Mouse (Mus musculus): ENCODE data around the gene Egf. TPM values are rescaled to one million over a fixed set of nuclear protein-coding genes. Genes with fewer than 3 reads are reported as not detected.

Egf gene
- polyA plus RNA-seq, 1 experiment from 2014 or later = 1.3 TPM

DNA sequence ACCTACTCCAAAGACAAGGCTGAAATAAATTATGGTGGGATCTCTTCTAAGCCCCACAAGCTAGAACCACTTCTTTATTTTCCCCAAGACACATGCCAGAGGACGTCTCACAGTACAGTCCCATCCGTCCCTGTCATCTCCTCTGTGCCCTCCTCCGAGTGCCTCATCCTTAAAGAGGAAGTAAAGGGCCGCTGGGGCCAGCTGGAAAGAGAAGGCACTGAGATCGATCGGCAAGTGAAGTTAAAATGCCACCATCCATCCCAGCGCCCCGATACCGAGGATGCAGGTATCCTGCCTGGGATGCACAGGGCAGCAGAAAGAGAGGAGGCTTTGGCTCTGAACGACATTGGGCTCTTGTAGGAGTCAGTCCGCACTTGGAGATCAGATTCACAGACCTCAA lies 97.3 kb downstream of the Egf start:
- H3K4me1 ChIP-seq (ENCODE audit: control insufficient read depth, insufficient read depth, low read length) = no peaks in the 10 kb centered on the region
- H3K36me3 ChIP-seq (replicated peaks; ENCODE audit: control insufficient read depth, insufficient read depth, low read depth, low read length) = no peaks in the 10 kb centered on the region
- DNase-seq (ENCODE audit: low spot score) (no peak), ATAC-seq (replicated peaks; ENCODE audit: insufficient number of reproducible peaks, low FRiP score, low TSS enrichment, low read depth) (no peak)
- no peak overlapping the region for H3K4me2 ChIP-seq (ENCODE audit: low read depth, low read length)
- WGBS = 87% methylated on average over 11 of the region's 11 CpGs
- no peak overlapping the region for H3K4me3 ChIP-seq (ENCODE audit: low read depth, low read length)
- no peaks in the 10 kb centered on the region for H3K9me3 ChIP-seq (replicated peaks; ENCODE audit: control insufficient read depth, low read length)
- no peak overlapping the region for H3K27ac ChIP-seq (replicated peaks; ENCODE audit: low read depth, low read length)
- H3K9ac ChIP-seq (replicated peaks; ENCODE audit: low read length) = no peak overlapping the region
- H3K27me3 ChIP-seq (ENCODE audit: control insufficient read depth, insufficient read depth, low read length) = no peaks in the 10 kb centered on the region

DNA sequence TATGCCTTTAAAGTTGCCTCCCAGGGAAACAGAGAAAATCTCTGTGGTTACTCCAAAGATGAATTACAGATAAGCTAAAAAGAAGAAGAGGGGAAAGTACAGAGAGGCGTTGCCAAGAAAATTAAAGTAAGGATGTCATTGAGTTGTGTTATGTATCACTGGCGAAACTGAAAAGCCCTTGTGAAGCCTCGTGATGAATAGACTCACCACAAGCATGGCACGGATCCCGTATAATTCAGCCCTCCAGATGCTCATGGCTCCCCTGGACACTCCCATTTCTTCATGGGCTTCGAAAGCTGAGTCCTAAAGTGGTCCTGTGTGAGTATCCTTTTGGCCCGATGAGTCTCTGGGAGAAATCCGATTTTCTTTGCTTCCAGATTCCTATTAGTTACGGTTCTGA lies 97.9 kb downstream of the Egf start:
- no peak for DNase-seq (ENCODE audit: low spot score)
- 86% methylated on average over 9 of the region's 9 CpGs for WGBS
- no peak for ATAC-seq (replicated peaks; ENCODE audit: insufficient number of reproducible peaks, low FRiP score, low TSS enrichment, low read depth)

GRCm38 (mm10) chr3:129656540-129656939 lies 98.6 kb downstream of the Egf start:
- 82% methylated on average over 4 of the region's 4 CpGs for WGBS
- H3K36me3 ChIP-seq (replicated peaks; ENCODE audit: control insufficient read depth, insufficient read depth, low read depth, low read length) = no peaks in the 10 kb centered on the region
- ATAC-seq (replicated peaks; ENCODE audit: insufficient number of reproducible peaks, low FRiP score, low TSS enrichment, low read depth) = no peak
- DNase-seq (ENCODE audit: low spot score) = no peak
- no peaks in the 10 kb centered on the region for H3K9me3 ChIP-seq (replicated peaks; ENCODE audit: control insufficient read depth, low read length)
- H3K27ac ChIP-seq (replicated peaks; ENCODE audit: low read depth, low read length) = no peak overlapping the region
- no peak overlapping the region for H3K4me3 ChIP-seq (ENCODE audit: low read depth, low read length)
- H3K27me3 ChIP-seq (ENCODE audit: control insufficient read depth, insufficient read depth, low read length) = no peaks in the 10 kb centered on the region
- H3K4me1 ChIP-seq (ENCODE audit: control insufficient read depth, insufficient read depth, low read length) = no peaks in the 10 kb centered on the region
- H3K4me2 ChIP-seq (ENCODE audit: low read depth, low read length) = no peak overlapping the region
- no peak overlapping the region for H3K9ac ChIP-seq (replicated peaks; ENCODE audit: low read length)

More for the DNA sequence above, 97.9 kb downstream of the Egf start:
- Histone ChIP-seq H3K36me3 (replicated peaks; ENCODE audit: control insufficient read depth, insufficient read depth, low read depth, low read length) (no peaks in the 10 kb centered on the region), H3K4me3 (ENCODE audit: low read depth, low read length) (no peak overlapping the region), H3K4me2 (ENCODE audit: low read depth, low read length) (no peak overlapping the region), H3K27me3 (ENCODE audit: control insufficient read depth, insufficient read depth, low read length) (no peaks in the 10 kb centered on the region), H3K9me3 (replicated peaks; ENCODE audit: control insufficient read depth, low read length) (no peaks in the 10 kb centered on the region), H3K27ac (replicated peaks; ENCODE audit: low read depth, low read length) (no peak overlapping the region), H3K9ac (replicated peaks; ENCODE audit: low read length) (no peak overlapping the region), H3K4me1 (ENCODE audit: control insufficient read depth, insufficient read depth, low read length) (no peaks in the 10 kb centered on the region)

- Histone ChIP-seq H3K4me1 (ENCODE audit: control insufficient read depth, insufficient read depth, low read length) (no peaks in the 10 kb centered on the region), H3K4me2 (ENCODE audit: low read depth, low read length) (no peak overlapping the region), H3K9ac (replicated peaks; ENCODE audit: low read length) (no peak overlapping the region), H3K9me3 (replicated peaks; ENCODE audit: control insufficient read depth, low read length) (no peaks in the 10 kb centered on the region), H3K36me3 (replicated peaks; ENCODE audit: control insufficient read depth, insufficient read depth, low read depth, low read length) (no peaks in the 10 kb centered on the region), H3K4me3 (ENCODE audit: low read depth, low read length) (no peak overlapping the region), H3K27ac (replicated peaks; ENCODE audit: low read depth, low read length) (no peak overlapping the region), H3K27me3 (ENCODE audit: control insufficient read depth, insufficient read depth, low read length) (no peaks in the 10 kb centered on the region)
- WGBS = 86% methylated on average over 4 of the region's 4 CpGs
- DNase-seq (ENCODE audit: low spot score) (no peak), ATAC-seq (replicated peaks; ENCODE audit: insufficient number of reproducible peaks, low FRiP score, low TSS enrichment, low read depth) (no peak)
These were observed 102.6 kb downstream of the Egf start for GRCm38 (mm10) chr3:129652476-129652875.

- H3K9me3 ChIP-seq (replicated peaks; ENCODE audit: control insufficient read depth, low read length) = no peaks in the 10 kb centered on the region
- no peaks in the 10 kb centered on the region for H3K36me3 ChIP-seq (replicated peaks; ENCODE audit: control insufficient read depth, insufficient read depth, low read depth, low read length)
- H3K4me1 ChIP-seq (ENCODE audit: control insufficient read depth, insufficient read depth, low read length) = no peaks in the 10 kb centered on the region
- no peak overlapping the region for H3K9ac ChIP-seq (replicated peaks; ENCODE audit: low read length)
- no peak for DNase-seq (ENCODE audit: low spot score)
- ATAC-seq (replicated peaks; ENCODE audit: insufficient number of reproducible peaks, low FRiP score, low TSS enrichment, low read depth) = no peak
- H3K27me3 ChIP-seq (ENCODE audit: control insufficient read depth, insufficient read depth, low read length) = no peaks in the 10 kb centered on the region
- H3K27ac ChIP-seq (replicated peaks; ENCODE audit: low read depth, low read length) = no peak overlapping the region
- no peak overlapping the region for H3K4me3 ChIP-seq (ENCODE audit: low read depth, low read length)
- no peak overlapping the region for H3K4me2 ChIP-seq (ENCODE audit: low read depth, low read length)
- WGBS = 88% methylated on average over 8 of the region's 8 CpGs
These were observed 103.4 kb downstream of the Egf start for GRCm38 (mm10) chr3:129651765-129652164.

DNA sequence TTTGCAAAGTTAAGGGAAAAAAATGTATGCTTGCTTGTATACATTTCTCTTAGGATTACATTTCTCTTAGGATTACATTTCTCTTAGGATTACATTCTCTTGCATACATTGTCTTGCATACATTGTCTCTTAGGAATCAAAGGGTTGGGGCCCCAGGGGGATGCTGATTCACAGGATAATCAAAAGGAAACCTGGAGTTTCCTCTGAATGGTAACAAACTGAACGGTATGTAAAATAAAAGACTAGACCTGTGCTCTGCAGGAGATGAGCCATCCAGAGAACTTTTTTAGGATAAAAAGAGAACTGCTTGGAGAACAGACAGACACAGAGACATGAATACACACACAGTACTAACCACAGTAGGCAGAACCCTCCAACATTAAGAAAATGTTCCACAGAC lies 104.2 kb downstream of the Egf start:
- Histone ChIP-seq H3K36me3 (replicated peaks; ENCODE audit: control insufficient read depth, insufficient read depth, low read depth, low read length) (no peaks in the 10 kb centered on the region), H3K4me1 (ENCODE audit: control insufficient read depth, insufficient read depth, low read length) (no peaks in the 10 kb centered on the region), H3K4me3 (ENCODE audit: low read depth, low read length) (no peak overlapping the region), H3K9me3 (replicated peaks; ENCODE audit: control insufficient read depth, low read length) (no peaks in the 10 kb centered on the region), H3K4me2 (ENCODE audit: low read depth, low read length) (no peak overlapping the region), H3K9ac (replicated peaks; ENCODE audit: low read length) (no peak overlapping the region), H3K27ac (replicated peaks; ENCODE audit: low read depth, low read length) (no peak overlapping the region), H3K27me3 (ENCODE audit: control insufficient read depth, insufficient read depth, low read length) (no peaks in the 10 kb centered on the region)
- ATAC-seq (replicated peaks; ENCODE audit: insufficient number of reproducible peaks, low FRiP score, low TSS enrichment, low read depth) (no peak), DNase-seq (ENCODE audit: low spot score) (no peak)
- 27% methylated on average over 1 of the region's 1 CpGs for WGBS

DNA sequence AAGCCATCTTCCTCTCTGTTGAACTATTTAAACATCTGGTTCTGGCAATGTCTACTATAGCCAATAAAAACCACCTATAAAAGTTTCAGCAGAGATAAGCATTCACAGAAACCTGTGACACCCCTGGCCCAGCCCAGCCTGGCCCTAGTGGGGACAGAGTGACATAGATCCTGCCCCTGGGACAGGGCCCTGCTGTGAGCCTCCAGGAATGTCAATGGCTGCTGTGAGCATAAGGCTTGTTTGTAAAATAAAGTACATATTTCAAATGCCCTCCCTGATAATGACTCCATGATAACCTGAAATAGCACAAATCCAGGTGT lies 104.9 kb downstream of the Egf start:
- no peak overlapping the region for H3K27ac ChIP-seq (replicated peaks; ENCODE audit: low read depth, low read length)
- H3K4me3 ChIP-seq (ENCODE audit: low read depth, low read length) = no peak overlapping the region
- H3K9ac ChIP-seq (replicated peaks; ENCODE audit: low read length) = no peak overlapping the region
- H3K9me3 ChIP-seq (replicated peaks; ENCODE audit: control insufficient read depth, low read length) = no peaks in the 10 kb centered on the region
- no peaks in the 10 kb centered on the region for H3K4me1 ChIP-seq (ENCODE audit: control insufficient read depth, insufficient read depth, low read length)
- H3K4me2 ChIP-seq (ENCODE audit: low read depth, low read length) = no peak overlapping the region
- no peaks in the 10 kb centered on the region for H3K27me3 ChIP-seq (ENCODE audit: control insufficient read depth, insufficient read depth, low read length)
- H3K36me3 ChIP-seq (replicated peaks; ENCODE audit: control insufficient read depth, insufficient read depth, low read depth, low read length) = no peaks in the 10 kb centered on the region
- ATAC-seq (replicated peaks; ENCODE audit: insufficient number of reproducible peaks, low FRiP score, low TSS enrichment, low read depth) (no peak), DNase-seq (ENCODE audit: low spot score) (no peak)

DNA sequence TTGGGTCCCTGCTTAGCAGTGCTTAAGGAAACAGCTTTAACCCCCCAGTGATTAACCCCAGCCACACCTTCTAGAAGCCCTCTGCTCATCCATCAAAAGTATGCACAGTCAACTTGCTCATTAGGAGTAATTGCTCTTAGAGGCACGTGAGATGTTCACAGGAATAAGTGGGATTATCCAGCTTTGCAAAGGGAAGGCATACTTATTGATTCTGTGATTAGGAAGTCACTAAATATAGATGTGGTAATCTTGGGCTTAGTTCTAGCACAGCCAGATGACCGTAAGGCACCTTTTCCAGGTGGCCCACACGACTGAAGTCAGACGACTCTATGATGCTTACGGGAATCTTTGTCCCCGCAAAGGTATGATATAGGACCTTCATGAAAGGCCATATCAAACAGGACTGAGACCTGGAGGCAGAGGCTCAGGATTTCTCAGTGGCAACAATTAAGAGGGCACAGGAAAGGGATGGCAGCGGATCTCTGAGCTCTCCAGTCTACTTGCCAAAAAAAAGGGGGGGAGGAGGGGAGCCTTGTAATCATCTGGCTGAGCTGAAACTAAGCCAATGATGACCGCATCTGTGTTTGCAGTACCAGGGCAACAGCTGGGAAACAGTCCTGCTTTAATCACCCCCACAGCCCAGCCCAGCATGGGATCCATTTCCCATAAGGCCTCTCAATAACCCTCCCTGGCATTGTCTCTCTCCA lies 105.4 kb downstream of the Egf start:
- WGBS = 62% methylated on average over 8 of the region's 8 CpGs
- ATAC-seq (replicated peaks; ENCODE audit: insufficient number of reproducible peaks, low FRiP score, low TSS enrichment, low read depth) = no peak
- Histone ChIP-seq H3K27ac (replicated peaks; ENCODE audit: low read depth, low read length) (no peak overlapping the region), H3K4me3 (ENCODE audit: low read depth, low read length) (no peak overlapping the region), H3K4me1 (ENCODE audit: control insufficient read depth, insufficient read depth, low read length) (no peaks in the 10 kb centered on the region), H3K4me2 (ENCODE audit: low read depth, low read length) (no peak overlapping the region), H3K27me3 (ENCODE audit: control insufficient read depth, insufficient read depth, low read length) (no peaks in the 10 kb centered on the region), H3K36me3 (replicated peaks; ENCODE audit: control insufficient read depth, insufficient read depth, low read depth, low read length) (no peaks in the 10 kb centered on the region), H3K9ac (replicated peaks; ENCODE audit: low read length) (no peak overlapping the region), H3K9me3 (replicated peaks; ENCODE audit: control insufficient read depth, low read length) (no peaks in the 10 kb centered on the region)
- DNase-seq (ENCODE audit: low spot score) = peak; percentile 24

Measured in embryonic facial prominence, embryonic 11.5 days (tissue).